Mouse (Mus musculus): ENCODE data around the gene Ttc23. TPM values are rescaled to one million over a fixed set of nuclear protein-coding genes. Genes with fewer than 3 reads are reported as not detected.

Ttc23 gene
- total and polyA plus RNA-seq, 3 experiments: 0.42 to 4.8 TPM; not detected in 1

GRCm38 (mm10) chr7:67716213-67716878, 69.1 kb downstream of the Ttc23 start:
- Histone ChIP-seq H3K27ac (ENCODE audit: control insufficient read depth, low read depth, low read length) (no peak overlapping the region), H3K79me2 (ENCODE audit: control insufficient read depth, insufficient read depth, low read length, poor library complexity) (no peaks in the 10 kb centered on the region), H3K4me3 (ENCODE audit: control insufficient read depth in 1 of 2, insufficient read depth in 1 of 2, low read depth in 2 of 2, low read length in 2 of 2) (no peak overlapping the region), H3K27me3 (ENCODE audit: control insufficient read depth in 1 of 2, insufficient read depth in 2 of 2, low read length in 2 of 2) (no peaks in the 10 kb centered on the region), H3K36me3 (ENCODE audit: control insufficient read depth in 1 of 2, insufficient read depth in 2 of 2, low read length in 2 of 2) (no peaks in the 10 kb centered on the region), H3K9me3 (replicated peaks; ENCODE audit: insufficient read depth, low read length) (no peaks in the 10 kb centered on the region), H3K9ac (ENCODE audit: control insufficient read depth, low read depth, low read length, poor library complexity, severe bottlenecking) (no peak overlapping the region), H3K4me1 (ENCODE audit: control insufficient read depth in 1 of 2, insufficient read depth in 2 of 2, low read length in 2 of 2) (no peaks in the 10 kb centered on the region)
- DNase-seq (ENCODE audit: low read depth, low spot score): no peak
- no peak for TF ChIP-seq MYB (IDR thresholded peaks at IDR 0.05; ENCODE audit: low read depth, low read length)
- TF ChIP-seq TBP (IDR thresholded peaks at IDR 0.05; ENCODE audit: low read depth, low read length): no peak
- no peak for TF ChIP-seq BHLHE40 (IDR thresholded peaks at IDR 0.05; ENCODE audit: borderline replicate concordance, low read depth, low read length)
- no peak for TF ChIP-seq KAT2A (conservative IDR thresholded peaks at IDR 0.05; ENCODE audit: low read depth, low read length)
- no peak for TF ChIP-seq ZKSCAN1 (IDR thresholded peaks at IDR 0.05; ENCODE audit: low read depth, low read length)
- TF ChIP-seq MAFK (IDR thresholded peaks at IDR 0.05; ENCODE audit: borderline replicate concordance, low read depth, low read length): no peak
- TF ChIP-seq RAD21 (IDR thresholded peaks at IDR 0.05; ENCODE audit: low read depth, low read length): no peak
- no peak for TF ChIP-seq GABPA (IDR thresholded peaks at IDR 0.05; ENCODE audit: low read depth, low read length)

GRCm38 (mm10) chr7:67716925-67717324, 69.7 kb downstream of the Ttc23 start:
- H3K9me3 ChIP-seq (replicated peaks; ENCODE audit: insufficient read depth, low read length): no peaks in the 10 kb centered on the region
- no peaks in the 10 kb centered on the region for H3K27me3 ChIP-seq (ENCODE audit: control insufficient read depth in 1 of 2, insufficient read depth in 2 of 2, low read length in 2 of 2)
- no peak overlapping the region for H3K4me3 ChIP-seq (ENCODE audit: control insufficient read depth in 1 of 2, insufficient read depth in 1 of 2, low read depth in 2 of 2, low read length in 2 of 2)
- H3K27ac ChIP-seq (ENCODE audit: control insufficient read depth, low read depth, low read length): no peak overlapping the region
- H3K79me2 ChIP-seq (ENCODE audit: control insufficient read depth, insufficient read depth, low read length, poor library complexity): no peaks in the 10 kb centered on the region
- H3K4me1 ChIP-seq (ENCODE audit: control insufficient read depth in 1 of 2, insufficient read depth in 2 of 2, low read length in 2 of 2): no peaks in the 10 kb centered on the region
- DNase-seq (ENCODE audit: low read depth, low spot score): no peak
- TF ChIP-seq ETS1 (IDR thresholded peaks at IDR 0.05; ENCODE audit: low read depth, low read length) (no peak), MEF2A (IDR thresholded peaks at IDR 0.05; ENCODE audit: extremely low read depth, insufficient replicate concordance, low read depth, low read length, poor library complexity, severe bottlenecking) (no peak), RAD21 (IDR thresholded peaks at IDR 0.05; ENCODE audit: low read depth, low read length) (no peak), GATA1 (IDR thresholded peaks at IDR 0.05; ENCODE audit: low read depth, low read length) (no peak), POLR2AphosphoS5 (IDR thresholded peaks at IDR 0.05; ENCODE audit: borderline replicate concordance, low read depth, low read length) (no peak), POLR2AphosphoS2 (IDR thresholded peaks at IDR 0.05; ENCODE audit: low read length) (no peak), MYB (IDR thresholded peaks at IDR 0.05; ENCODE audit: low read depth, low read length) (no peak)
- no peak overlapping the region for H3K9ac ChIP-seq (ENCODE audit: control insufficient read depth, low read depth, low read length, poor library complexity, severe bottlenecking)
- H3K36me3 ChIP-seq (ENCODE audit: control insufficient read depth in 1 of 2, insufficient read depth in 2 of 2, low read length in 2 of 2): no peaks in the 10 kb centered on the region

GRCm38 (mm10) chr7:67717520-67717919, 70.3 kb downstream of the Ttc23 start:
- no peaks in the 10 kb centered on the region for H3K36me3 ChIP-seq (ENCODE audit: control insufficient read depth in 1 of 2, insufficient read depth in 2 of 2, low read length in 2 of 2)
- no peaks in the 10 kb centered on the region for H3K79me2 ChIP-seq (ENCODE audit: control insufficient read depth, insufficient read depth, low read length, poor library complexity)
- H3K27me3 ChIP-seq (ENCODE audit: control insufficient read depth in 1 of 2, insufficient read depth in 2 of 2, low read length in 2 of 2): no peaks in the 10 kb centered on the region
- no peaks in the 10 kb centered on the region for H3K9me3 ChIP-seq (replicated peaks; ENCODE audit: insufficient read depth, low read length)
- no peak overlapping the region for H3K27ac ChIP-seq (ENCODE audit: control insufficient read depth, low read depth, low read length)
- no peak for DNase-seq (ENCODE audit: low read depth, low spot score)
- TF ChIP-seq ZC3H11A (IDR thresholded peaks at IDR 0.05; ENCODE audit: low read depth, low read length): no peak
- no peak for TF ChIP-seq MAZ (IDR thresholded peaks at IDR 0.05; ENCODE audit: low read depth, low read length)
- TF ChIP-seq POLR2AphosphoS5 (IDR thresholded peaks at IDR 0.05; ENCODE audit: borderline replicate concordance, low read depth, low read length): no peak
- no peak for TF ChIP-seq ETS1 (IDR thresholded peaks at IDR 0.05; ENCODE audit: low read depth, low read length)
- no peak for TF ChIP-seq RCOR1 (IDR thresholded peaks at IDR 0.05; ENCODE audit: low read depth, low read length)
- no peak for TF ChIP-seq SIN3A (IDR thresholded peaks at IDR 0.05; ENCODE audit: low read length)
- no peak for TF ChIP-seq SMC3 (IDR thresholded peaks at IDR 0.05; ENCODE audit: low read depth, low read length)
- no peak for TF ChIP-seq TAL1 (IDR thresholded peaks at IDR 0.05; ENCODE audit: low read length)
- H3K9ac ChIP-seq (ENCODE audit: control insufficient read depth, low read depth, low read length, poor library complexity, severe bottlenecking): no peak overlapping the region
- no peaks in the 10 kb centered on the region for H3K4me1 ChIP-seq (ENCODE audit: control insufficient read depth in 1 of 2, insufficient read depth in 2 of 2, low read length in 2 of 2)
- H3K4me3 ChIP-seq (ENCODE audit: control insufficient read depth in 1 of 2, insufficient read depth in 1 of 2, low read depth in 2 of 2, low read length in 2 of 2): no peak overlapping the region
